Comparison of ENCODE assay signal across 9 mouse cellular contexts in the genomic region with DNA sequence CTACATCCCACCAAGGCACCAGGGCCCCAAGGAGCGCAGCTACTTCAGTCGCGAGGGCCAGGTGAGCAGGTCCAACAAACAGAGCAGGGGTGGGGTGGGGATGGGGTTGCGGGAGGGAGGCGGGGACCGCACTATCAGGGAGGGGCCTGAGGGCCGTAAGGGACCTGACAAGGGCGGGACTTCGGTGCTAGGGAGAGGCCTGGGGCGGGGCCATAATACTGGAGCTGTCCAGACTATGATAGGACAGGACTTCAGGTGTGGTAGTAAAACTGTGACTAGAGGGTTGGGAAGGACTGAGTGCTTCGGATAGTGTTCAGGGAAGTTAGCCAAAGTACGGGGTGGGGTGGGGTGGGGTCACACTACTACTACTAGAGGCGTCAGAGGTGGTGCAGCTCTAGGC. TPM values are rescaled to one million over a fixed set of nuclear protein-coding genes. Genes with fewer than 3 reads are reported as not detected.
DNase-seq lines count a peak whose midpoint lies in the region; ATAC-seq and TF ChIP-seq lines count a peak whose summit lies in the region.
"Had no signal": no experiment of that assay in that cellular context is flagged by ENCODE, and none has a peak within 500 bp of the region (broad histone marks: within the 10 kb centered on the region; RNA-seq: fewer than 3 reads in every experiment).

No protein-coding gene starts in this region.

- TF ChIP-seq CTCF in cortical plate, adult 2 months (IDR thresholded peaks at IDR 0.05; ENCODE audit: extremely low read depth, insufficient read depth, low read length), result no peak
- TF ChIP-seq CTCF in intestine, postnatal 0 days (IDR thresholded peaks at IDR 0.05; ENCODE audit: low read depth), result no peak

- peak overlapping the region; percentile 48 for H3K4me2 ChIP-seq in heart, embryonic 13.5 days
- H3K4me2 ChIP-seq in intestine, postnatal 0 days (replicated peaks; ENCODE audit: low read depth), result peak overlapping the region; percentile 57

- H3K27me3 ChIP-seq in heart, embryonic 13.5 days (replicated peaks), result peaks cover 11% of the 10 kb centered on the region; the same call in 1 of the 2 replicates
- no peaks in the 10 kb centered on the region for H3K27me3 ChIP-seq in intestine, postnatal 0 days (replicated peaks; ENCODE audit: control insufficient read depth, insufficient read depth, low read length)
- H3K27me3 ChIP-seq in midbrain, embryonic 10.5 days (ENCODE audit: low read depth, poor library complexity, severe bottlenecking), result no peaks in the 10 kb centered on the region

- ATAC-seq in heart, embryonic 13.5 days (ENCODE audit: extremely low read depth, insufficient number of reproducible peaks, low FRiP score, low TSS enrichment), result no peak
- ATAC-seq in intestine, postnatal 0 days, result peak; percentile 92

- no peaks in the 10 kb centered on the region for H3K9me3 ChIP-seq in heart, embryonic 13.5 days
- H3K9me3 ChIP-seq in intestine, postnatal 0 days (ENCODE audit: control insufficient read depth), result no peaks in the 10 kb centered on the region
- H3K9me3 ChIP-seq in midbrain, embryonic 10.5 days (replicated peaks), result peaks cover under 1% of the 10 kb centered on the region; the same call in 1 of the 2 replicates

- peaks cover 9% of the 10 kb centered on the region for H3K4me1 ChIP-seq in heart, embryonic 13.5 days
- H3K4me1 ChIP-seq in cortical plate, adult 2 months (ENCODE audit: control insufficient read depth, insufficient read depth, low read length), result peaks cover 8% of the 10 kb centered on the region
- no peaks in the 10 kb centered on the region for H3K4me1 ChIP-seq in intestine, postnatal 0 days (replicated peaks; ENCODE audit: control insufficient read depth, insufficient read depth, low read length)
- peaks cover 8% of the 10 kb centered on the region for H3K4me1 ChIP-seq in midbrain, embryonic 10.5 days

- peak overlapping the region; percentile 16; the same call in 1 of the 2 replicates for H3K4me3 ChIP-seq in heart, embryonic 13.5 days
- peak overlapping the region; percentile 91 for H3K4me3 ChIP-seq in cortical plate, adult 2 months (ENCODE audit: insufficient read depth, low read length)
- H3K4me3 ChIP-seq in intestine, postnatal 0 days (ENCODE audit: low read depth, low read length), result no peak overlapping the region
- peak overlapping the region; percentile 43 for H3K4me3 ChIP-seq in midbrain, embryonic 10.5 days

- WGBS in heart, embryonic 13.5 days, result 11% methylated on average over 13 of the region's 13 CpGs
- WGBS in intestine, postnatal 0 days, result 9% methylated on average over 13 of the region's 13 CpGs
- WGBS in midbrain, embryonic 10.5 days, result 14% methylated on average over 13 of the region's 13 CpGs

- no peak for TF ChIP-seq POLR2A in cortical plate, adult 2 months (IDR thresholded peaks at IDR 0.05; ENCODE audit: extremely low read depth, insufficient read depth, low read length)

- DNase-seq in heart, adult 11 months, result no peak
- DNase-seq in midbrain, embryonic 10.5 days (ENCODE audit: low spot score), result no peak
- no peak for DNase-seq in urinary bladder, adult 18-20 months (ENCODE audit: low spot score in 2 of 2)
- no peak for DNase-seq in right cerebral cortex, postnatal 4 days
- DNase-seq in ovary, postnatal 10 days (ENCODE audit: low spot score), result no peak

- no peak overlapping the region for H3K9ac ChIP-seq in heart, embryonic 13.5 days
- no peak overlapping the region for H3K9ac ChIP-seq in intestine, postnatal 0 days (ENCODE audit: low read depth, low read length)

- H3K27ac ChIP-seq in heart, embryonic 13.5 days (replicated peaks), result no peak overlapping the region
- H3K27ac ChIP-seq in cortical plate, adult 2 months (ENCODE audit: insufficient read depth, low read length), result no peak overlapping the region
- H3K27ac ChIP-seq in intestine, postnatal 0 days (ENCODE audit: low read depth, low read length), result no peak overlapping the region
- no peak overlapping the region for H3K27ac ChIP-seq in midbrain, embryonic 10.5 days (replicated peaks)

- H3K36me3 ChIP-seq in heart, embryonic 13.5 days, result peaks cover 12% of the 10 kb centered on the region
- H3K36me3 ChIP-seq in intestine, postnatal 0 days (ENCODE audit: control insufficient read depth, insufficient read depth), result peaks cover 6% of the 10 kb centered on the region; the same call in 1 of the 2 replicates
- peaks cover 16% of the 10 kb centered on the region for H3K36me3 ChIP-seq in midbrain, embryonic 10.5 days

RNA-seq across cellular contexts. Expression of gene 1700001L19Rik, which starts 0.4 kb away (rescaled TPM):
- 0.29 and 0.51 TPM in 2 replicates for polyA plus RNA-seq in heart, embryonic 13.5 days (2015; fragmentation: Nextera tagmentation; extraction: Ambion mirVana)
- 15.5 and 15.6 TPM in 2 replicates for polyA plus RNA-seq in cortical plate, adult 2 months (2012; rRNA removed)
- polyA plus RNA-seq in intestine, postnatal 0 days (2015; fragmentation: Nextera tagmentation; extraction: Ambion mirVana), result 0.07 TPM in 1 of 2 replicates, not detected in the other
- polyA plus RNA-seq in midbrain, embryonic 10.5 days (2016; fragmentation: Nextera tagmentation; extraction: Ambion mirVana), result 0.50 and 0.74 TPM in 2 replicates
- polyA plus RNA-seq: C2C12 had no signal

RNA-seq across cellular contexts. Expression of gene Fastkd3, which starts 15.6 kb away (rescaled TPM):
- polyA plus RNA-seq in heart, embryonic 13.5 days (2015; fragmentation: Nextera tagmentation; extraction: Ambion mirVana), result 18.1 and 21.7 TPM in 2 replicates
- 15.2 and 16.3 TPM in 2 replicates for polyA plus RNA-seq in cortical plate, adult 2 months (2012; rRNA removed)
- polyA plus RNA-seq in intestine, postnatal 0 days (2015; fragmentation: Nextera tagmentation; extraction: Ambion mirVana), result 17.3 and 19.1 TPM in 2 replicates
- 44.8 and 47.2 TPM in 2 replicates for polyA plus RNA-seq in midbrain, embryonic 10.5 days (2016; fragmentation: Nextera tagmentation; extraction: Ambion mirVana)

RNA-seq across cellular contexts. Expression of gene Mtrr, which starts 15.7 kb away (rescaled TPM):
- 19.9 and 21.7 TPM in 2 replicates for polyA plus RNA-seq in heart, embryonic 13.5 days (2015; fragmentation: Nextera tagmentation; extraction: Ambion mirVana)
- polyA plus RNA-seq in cortical plate, adult 2 months (2012; rRNA removed), result 9.7 and 10.9 TPM in 2 replicates
- polyA plus RNA-seq in intestine, postnatal 0 days (2015; fragmentation: Nextera tagmentation; extraction: Ambion mirVana), result 6.9 and 7.0 TPM in 2 replicates
- 20.8 and 22.5 TPM in 2 replicates for polyA plus RNA-seq in midbrain, embryonic 10.5 days (2016; fragmentation: Nextera tagmentation; extraction: Ambion mirVana)
